Mouse (Mus musculus): ENCODE data around the gene Olfr635. TPM values are rescaled to one million over a fixed set of nuclear protein-coding genes. Genes with fewer than 3 reads are reported as not detected.

Gene Olfr635
- polyA plus RNA-seq (2012; fragmentation: generic; extraction: Trizol): not detected

GRCm38 (mm10) chr7:103970852-103971251 is at the start of gene Olfr635:
Gene Olfr635, plus strand, starts transcription at chr7:103971152.

DNA sequence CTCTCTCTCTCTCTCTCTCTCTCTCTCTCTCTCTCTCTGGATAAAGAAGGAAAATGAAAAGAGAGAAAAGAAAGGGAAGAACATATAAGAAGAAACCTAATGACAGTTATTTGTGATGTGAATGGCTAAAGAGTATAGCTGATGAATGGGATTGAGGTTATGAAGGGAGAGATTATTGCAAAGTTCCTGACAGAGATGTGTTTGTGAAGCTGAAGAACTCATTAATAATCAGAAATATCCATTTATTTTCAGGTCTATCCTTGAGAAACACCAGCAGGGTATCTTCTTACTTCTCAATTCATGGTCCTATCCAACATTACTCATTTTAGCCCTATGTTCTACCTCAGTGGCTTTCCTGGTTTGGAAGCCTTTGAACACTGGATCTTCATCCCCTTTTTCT is 42.4 kb upstream of the Olfr635 start, which contains the start of gene Olfr631:
Gene Olfr631, plus strand, starts transcription at position 301 of the 400 bp plus-strand sequence.

DNA sequence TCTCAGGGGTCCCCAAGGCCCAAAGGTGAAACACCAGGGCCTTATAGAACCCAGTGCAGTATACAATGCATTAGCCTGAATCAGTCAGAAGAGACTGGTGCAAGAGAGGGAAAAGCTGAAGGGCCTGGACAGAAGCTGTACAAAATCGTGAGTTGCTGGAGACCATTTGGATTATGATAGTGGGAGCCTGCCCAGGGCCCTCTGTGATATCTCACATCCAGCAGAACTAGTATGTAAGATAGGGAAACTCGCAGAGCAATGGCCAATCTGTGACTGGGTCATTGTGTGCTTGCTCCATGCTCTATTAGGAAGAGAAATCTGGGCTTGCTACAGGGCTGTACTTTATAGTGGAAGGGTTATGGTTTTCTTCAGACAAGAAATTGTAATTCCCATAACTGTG is 36.7 kb upstream of the Olfr635 start, which contains the start of gene Olfr632:
Gene Olfr632, plus strand, starts transcription at position 84 of the 400 bp plus-strand sequence.

DNA sequence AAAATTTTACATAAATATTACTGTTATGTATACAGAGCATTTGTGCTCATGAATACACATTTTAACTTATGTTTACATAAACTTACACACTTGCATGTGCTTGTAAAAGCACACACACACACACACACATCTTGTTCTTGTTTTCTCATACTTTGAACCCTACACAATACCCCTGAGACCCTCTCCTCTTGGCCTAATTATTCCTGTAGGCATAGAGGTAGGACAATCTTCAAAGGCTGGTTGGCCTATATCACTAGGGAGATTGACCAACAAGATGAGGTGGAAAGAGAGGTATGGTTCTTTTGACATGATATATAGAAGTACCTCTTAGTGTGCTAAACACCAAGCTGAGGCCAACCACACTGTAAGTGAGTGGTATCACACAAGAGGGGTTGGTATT is 26.8 kb upstream of the Olfr635 start, which contains the start of gene Olfr633:
Gene Olfr633, plus strand, starts transcription at position 301 of the 400 bp plus-strand sequence.

GRCm38 (mm10) chr7:103998446-103998845 is 27.5 kb downstream of the Olfr635 start, which contains the start of gene Olfr638:
Gene Olfr638, plus strand, starts transcription at chr7:103998746.

DNA sequence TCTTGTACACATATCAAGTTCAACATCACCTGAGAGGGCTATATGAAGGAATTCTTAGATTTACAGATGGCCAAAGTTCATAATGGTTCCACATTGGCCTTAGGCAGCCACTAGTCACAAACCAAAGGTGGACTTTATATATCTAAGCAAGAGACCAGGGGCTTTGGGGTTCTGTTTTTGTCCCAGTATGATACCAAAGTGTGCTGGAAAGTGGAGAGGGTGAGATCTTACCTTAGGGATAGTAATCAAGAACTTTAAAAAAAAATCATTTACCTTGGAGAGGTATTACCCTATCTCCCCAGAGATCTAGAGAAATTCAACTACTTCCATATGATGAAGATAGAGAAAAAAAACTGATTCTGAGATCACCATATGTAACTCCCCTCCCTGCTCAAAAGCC is 46.3 kb downstream of the Olfr635 start, which contains the start of gene Olfr639:
Gene Olfr639, minus strand, starts transcription at position 101 of the 400 bp plus-strand sequence.

DNA sequence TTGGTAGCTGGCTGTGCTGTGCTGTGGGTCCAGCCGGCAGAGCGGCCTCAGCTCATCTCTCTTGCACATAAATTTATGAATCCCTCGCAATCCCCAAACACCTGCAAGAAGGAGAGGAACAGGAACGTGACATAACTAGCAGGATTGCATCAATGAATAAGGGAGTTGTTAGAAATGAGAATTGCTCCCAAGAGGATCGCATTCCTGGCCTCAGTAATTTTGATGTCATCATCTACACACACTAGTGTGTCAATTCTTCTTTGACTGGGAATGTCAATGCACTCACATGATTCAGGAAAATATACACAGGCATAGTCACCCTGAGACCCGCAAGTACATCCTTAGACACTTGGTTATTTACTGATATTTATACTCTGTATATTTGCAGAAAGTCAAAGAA is 54.5 kb downstream of the Olfr635 start, which contains the start of gene Olfr640:
Gene Olfr640, minus strand, starts transcription at position 101 of the 400 bp plus-strand sequence.

DNA sequence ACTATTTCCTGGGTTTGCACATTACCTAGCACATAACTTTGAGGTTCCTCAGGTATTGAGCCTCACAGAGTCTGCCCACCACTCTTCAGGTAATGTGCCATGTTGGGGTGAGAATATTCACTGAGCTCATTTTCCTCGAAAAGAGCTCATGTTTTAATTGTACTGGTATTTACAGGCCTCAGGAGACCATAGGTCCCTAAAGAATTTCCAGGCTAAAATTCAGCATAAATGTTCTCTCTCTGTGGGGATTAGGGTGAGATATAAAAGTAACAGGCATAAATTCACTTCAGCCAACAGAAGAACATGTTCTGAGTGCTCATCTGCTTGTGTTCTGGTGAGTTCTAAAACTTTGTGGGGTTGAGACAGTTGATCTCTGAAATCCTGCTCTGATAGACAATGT is 64.2 kb downstream of the Olfr635 start, which contains the start of gene Olfr641:
Gene Olfr641, plus strand, starts transcription at position 301 of the 400 bp plus-strand sequence.

Other genes with a start within 250 kb of the Olfr635 start
- gene Olfr628, start 240.8 kb upstream of the Olfr635 start, polyA plus RNA-seq (2012; fragmentation: generic; extraction: Trizol): not detected
- not detected for gene Olfr629, start 226.2 kb upstream of the Olfr635 start, polyA plus RNA-seq (2012; fragmentation: generic; extraction: Trizol)
- gene Olfr630, start 213.8 kb upstream of the Olfr635 start, polyA plus RNA-seq (2012; fragmentation: generic; extraction: Trizol): not detected
- not detected for gene Olfr69, start 199.6 kb upstream of the Olfr635 start, polyA plus RNA-seq (2012; fragmentation: generic; extraction: Trizol)
- not detected for gene Olfr68, start 191.5 kb upstream of the Olfr635 start, polyA plus RNA-seq (2012; fragmentation: generic; extraction: Trizol)
- gene Olfr67, start 179.3 kb upstream of the Olfr635 start, polyA plus RNA-seq (2012; fragmentation: generic; extraction: Trizol): not detected
- not detected for gene Hbb-bt, start 157.2 kb upstream of the Olfr635 start, polyA plus RNA-seq (2012; fragmentation: generic; extraction: Trizol)
- gene Hbb-bs, start 143.1 kb upstream of the Olfr635 start, polyA plus RNA-seq (2012; fragmentation: generic; extraction: Trizol): not detected
- not detected for gene Hbb-bh2, start 130.6 kb upstream of the Olfr635 start, polyA plus RNA-seq (2012; fragmentation: generic; extraction: Trizol)
- under 1 TPM; 0.08 to 0.97 TPM for gene Hbb-bh1, start 128.0 kb upstream of the Olfr635 start, polyA plus RNA-seq (2012; fragmentation: generic; extraction: Trizol)
- gene Hbb-y, start 117.9 kb upstream of the Olfr635 start, polyA plus RNA-seq (2012; fragmentation: generic; extraction: Trizol): under 1 TPM in 1 of 2 experiments, not detected in 1; 0.06 TPM
- not detected for gene Olfr66, start 84.9 kb upstream of the Olfr635 start, polyA plus RNA-seq (2012; fragmentation: generic; extraction: Trizol)
- not detected for gene Olfr64, start 76.7 kb upstream of the Olfr635 start, polyA plus RNA-seq (2012; fragmentation: generic; extraction: Trizol)
- under 1 TPM in 1 of 2 experiments, not detected in 1; 0.05 TPM for gene Olfr65, start 67.7 kb upstream of the Olfr635 start, polyA plus RNA-seq (2012; fragmentation: generic; extraction: Trizol)
- not detected for gene Olfr631, start 42.3 kb upstream of the Olfr635 start, polyA plus RNA-seq (2012; fragmentation: generic; extraction: Trizol)
- gene Olfr632, start 36.8 kb upstream of the Olfr635 start, polyA plus RNA-seq (2012; fragmentation: generic; extraction: Trizol): not detected
- not detected for gene Olfr633, start 26.7 kb upstream of the Olfr635 start, polyA plus RNA-seq (2012; fragmentation: generic; extraction: Trizol)
- gene Olfr638, start 27.6 kb downstream of the Olfr635 start, polyA plus RNA-seq (2012; fragmentation: generic; extraction: Trizol): not detected
- not detected for gene Olfr639, start 46.2 kb downstream of the Olfr635 start, polyA plus RNA-seq (2012; fragmentation: generic; extraction: Trizol)
- gene Olfr640, start 54.4 kb downstream of the Olfr635 start, polyA plus RNA-seq (2012; fragmentation: generic; extraction: Trizol): not detected
- gene Olfr641, start 64.3 kb downstream of the Olfr635 start, polyA plus RNA-seq (2012; fragmentation: generic; extraction: Trizol): not detected
- gene Olfr642, start 81.5 kb downstream of the Olfr635 start, polyA plus RNA-seq (2012; fragmentation: generic; extraction: Trizol): not detected
- gene 4930516K23Rik, start 90.3 kb downstream of the Olfr635 start, polyA plus RNA-seq (2012; fragmentation: generic; extraction: Trizol): not detected
- not detected for gene Olfr644, start 100.7 kb downstream of the Olfr635 start, polyA plus RNA-seq (2012; fragmentation: generic; extraction: Trizol)
- not detected for gene Olfr645, start 114.3 kb downstream of the Olfr635 start, polyA plus RNA-seq (2012; fragmentation: generic; extraction: Trizol)
- gene Olfr646, start 133.7 kb downstream of the Olfr635 start, polyA plus RNA-seq (2012; fragmentation: generic; extraction: Trizol): not detected
- not detected for gene Ubqln5, start 158.7 kb downstream of the Olfr635 start, polyA plus RNA-seq (2012; fragmentation: generic; extraction: Trizol)
- not detected for gene Olfr643, start 166.3 kb downstream of the Olfr635 start, polyA plus RNA-seq (2012; fragmentation: generic; extraction: Trizol)
- not detected for gene Ubqln3, start 172.1 kb downstream of the Olfr635 start, polyA plus RNA-seq (2012; fragmentation: generic; extraction: Trizol)
- not detected for gene Ubqlnl, start 179.4 kb downstream of the Olfr635 start, polyA plus RNA-seq (2012; fragmentation: generic; extraction: Trizol)
- gene Olfm5, start 193.7 kb downstream of the Olfr635 start, polyA plus RNA-seq (2012; fragmentation: generic; extraction: Trizol): not detected
- under 1 TPM in 1 of 2 experiments, not detected in 1; 0.01 TPM for gene Olfr648, start 212.2 kb downstream of the Olfr635 start, polyA plus RNA-seq (2012; fragmentation: generic; extraction: Trizol)
- not detected for gene Olfr649, start 224.8 kb downstream of the Olfr635 start, polyA plus RNA-seq (2012; fragmentation: generic; extraction: Trizol)
- under 1 TPM; 0.07 to 0.15 TPM for gene Trim6, start 247.6 kb downstream of the Olfr635 start, polyA plus RNA-seq (2012; fragmentation: generic; extraction: Trizol)